In the genomic region with DNA sequence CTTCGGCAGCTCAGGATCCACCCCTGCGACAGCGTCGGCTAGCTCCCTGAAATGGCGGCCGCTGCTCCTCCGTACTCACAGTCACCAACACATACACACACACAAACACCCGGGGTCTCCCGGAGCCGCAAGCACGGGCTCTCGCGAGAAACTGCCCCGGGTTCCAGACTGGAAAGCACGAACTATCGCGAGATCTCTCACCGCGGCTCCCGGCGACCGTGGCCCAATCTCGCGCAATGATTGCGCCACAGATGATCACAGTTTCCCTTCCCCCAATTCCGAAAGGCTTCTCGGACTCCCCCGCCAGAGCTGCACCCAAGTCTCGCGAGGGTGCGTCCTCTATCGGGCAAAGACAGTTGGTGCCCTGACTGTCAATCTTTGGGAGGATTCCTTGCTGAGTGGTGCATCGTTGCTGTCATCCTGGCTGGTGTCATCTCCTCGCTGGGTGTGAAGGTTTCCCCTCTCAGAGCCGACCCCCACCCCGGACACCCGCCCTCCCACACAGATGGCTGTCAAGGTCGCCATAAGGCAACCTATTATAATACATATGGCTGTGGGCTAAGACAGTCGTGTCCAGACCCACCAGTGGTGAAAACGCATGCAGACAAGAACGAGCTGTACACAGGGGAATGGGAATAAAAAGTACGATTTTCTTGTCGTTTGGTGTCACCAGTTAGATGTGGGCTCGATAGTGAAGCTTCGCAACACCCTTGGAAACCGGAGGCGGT, we compare ENCODE assay signal across 8 mouse cellular contexts. TPM values are rescaled to one million over a fixed set of nuclear protein-coding genes. Genes with fewer than 3 reads are reported as not detected.
DNase-seq lines count a peak whose midpoint lies in the region; ATAC-seq and TF ChIP-seq lines count a peak whose summit lies in the region.

A gene (minus strand): TSS at position 145 of the 728 bp plus-strand sequence.

- intact Hi-C loops in heart, adult 2 months (cut with DNase I) = loop anchor here (1.0 to 5.0 kb wide), 3 partner anchors 14 to 99 kb away; no protein-coding TSS in a partner anchor

- H3K27me3 ChIP-seq in embryonic facial prominence, embryonic 13.5 days = no peaks in the 10 kb centered on the region
- H3K27me3 ChIP-seq in heart, adult 2 months (ENCODE audit: control insufficient read depth, insufficient read depth, low read length) = no peaks in the 10 kb centered on the region
- H3K27me3 ChIP-seq in limb, embryonic 13.5 days = no peaks in the 10 kb centered on the region
- H3K27me3 ChIP-seq in midbrain, embryonic 16.5 days (ENCODE audit: control insufficient read depth, insufficient read depth, low read depth, low read length) = no peaks in the 10 kb centered on the region

- under 1% methylated on average over 47 of the region's 47 CpGs for WGBS in embryonic facial prominence, embryonic 13.5 days
- 1% methylated on average over 47 of the region's 47 CpGs for WGBS in heart, adult 2 months
- under 1% methylated on average over 47 of the region's 47 CpGs for WGBS in limb, embryonic 13.5 days
- WGBS in midbrain, embryonic 16.5 days = under 1% methylated on average over 46 of the region's 47 CpGs

- peak; percentile 100 for DNase-seq in 3134 (ENCODE audit: extremely low read depth, insufficient read length, low spot score)
- peak; percentile 99 for DNase-seq in adrenal gland, postnatal 36 days
- peak; percentile 100 for DNase-seq in heart, adult 2 months
- peak; percentile 99 to 100 for DNase-seq in kidney, adult 8-10 months
- DNase-seq in spleen, postnatal 10 days (ENCODE audit: low spot score in 2 of 2) = peak; percentile 100

- ATAC-seq in embryonic facial prominence, embryonic 13.5 days (ENCODE audit: insufficient number of reproducible peaks, insufficient read depth, low FRiP score, low TSS enrichment, low read depth) = peak; percentile 95
- peak; percentile 96 for ATAC-seq in limb, embryonic 13.5 days (ENCODE audit: low FRiP score, low read depth)
- ATAC-seq in midbrain, embryonic 16.5 days = peak; percentile 97

- no peaks in the 10 kb centered on the region for H3K9me3 ChIP-seq in embryonic facial prominence, embryonic 13.5 days
- H3K9me3 ChIP-seq in limb, embryonic 13.5 days = no peaks in the 10 kb centered on the region
- no peaks in the 10 kb centered on the region for H3K9me3 ChIP-seq in midbrain, embryonic 16.5 days (replicated peaks; ENCODE audit: control insufficient read depth, low read length, poor library complexity, severe bottlenecking)

- peak; percentile 82; the same call in 1 of the 2 replicates for TF ChIP-seq EP300 in heart, adult 2 months (IDR thresholded peaks at IDR 0.05; ENCODE audit: insufficient read depth, low read depth, low read length)

- TF ChIP-seq CTCF in heart, adult 2 months (IDR thresholded peaks at IDR 0.05) = peak; percentile 76

- peak within 1 kb of the TSS; percentile 100 for H3K9ac ChIP-seq in embryonic facial prominence, embryonic 13.5 days
- peak within 1 kb of the TSS; percentile 100 for H3K9ac ChIP-seq in heart, adult 2 months (ENCODE audit: low read depth, low read length)
- H3K9ac ChIP-seq in limb, embryonic 13.5 days = peak within 1 kb of the TSS; percentile 100
- peak within 1 kb of the TSS; percentile 100 for H3K9ac ChIP-seq in midbrain, embryonic 16.5 days (ENCODE audit: low read depth, low read length)

- H3K36me3 ChIP-seq in embryonic facial prominence, embryonic 13.5 days = peaks cover 21% of the 10 kb centered on the region
- peaks cover 32% of the 10 kb centered on the region for H3K36me3 ChIP-seq in heart, adult 2 months (ENCODE audit: control insufficient read depth, insufficient read depth, low read length)
- H3K36me3 ChIP-seq in limb, embryonic 13.5 days = peaks cover 25% of the 10 kb centered on the region
- peaks cover 6% of the 10 kb centered on the region; the same call in 1 of the 2 replicates for H3K36me3 ChIP-seq in midbrain, embryonic 16.5 days (ENCODE audit: control insufficient read depth, insufficient read depth, low read length)

- H3K4me2 ChIP-seq in embryonic facial prominence, embryonic 13.5 days = peak within 1 kb of the TSS; percentile 87
- peak within 1 kb of the TSS; percentile 83 for H3K4me2 ChIP-seq in limb, embryonic 13.5 days (replicated peaks)
- peak within 1 kb of the TSS; percentile 78 for H3K4me2 ChIP-seq in midbrain, embryonic 16.5 days (ENCODE audit: low read length)

- peak within 1 kb of the TSS; percentile 98 for H3K27ac ChIP-seq in embryonic facial prominence, embryonic 13.5 days
- peak within 1 kb of the TSS; percentile 100 for H3K27ac ChIP-seq in heart, adult 2 months
- peak within 1 kb of the TSS; percentile 96 for H3K27ac ChIP-seq in limb, embryonic 13.5 days
- peak within 1 kb of the TSS; percentile 98 for H3K27ac ChIP-seq in midbrain, embryonic 16.5 days (ENCODE audit: low read length)

- H3K4me3 ChIP-seq in embryonic facial prominence, embryonic 13.5 days = peak within 1 kb of the TSS; percentile 99
- H3K4me3 ChIP-seq in heart, adult 2 months = peak within 1 kb of the TSS; percentile 82
- H3K4me3 ChIP-seq in limb, embryonic 13.5 days = peak within 1 kb of the TSS; percentile 99
- H3K4me3 ChIP-seq in midbrain, embryonic 16.5 days (ENCODE audit: low read depth, low read length) = peak within 1 kb of the TSS; percentile 97

- peaks cover 20% of the 10 kb centered on the region for H3K4me1 ChIP-seq in embryonic facial prominence, embryonic 13.5 days
- H3K4me1 ChIP-seq in heart, adult 2 months (ENCODE audit: control insufficient read depth, insufficient read depth, low read length) = peaks cover 7% of the 10 kb centered on the region
- peaks cover 27% of the 10 kb centered on the region for H3K4me1 ChIP-seq in limb, embryonic 13.5 days
- peaks cover 30% of the 10 kb centered on the region for H3K4me1 ChIP-seq in midbrain, embryonic 16.5 days (ENCODE audit: control insufficient read depth, insufficient read depth, low read length)

- peaks cover 6% of the 10 kb centered on the region for H3K79me2 ChIP-seq in heart, adult 2 months (replicated peaks; ENCODE audit: control insufficient read depth, insufficient read depth, low read length)

- peak; percentile 90 for TF ChIP-seq POLR2A in heart, adult 2 months (IDR thresholded peaks at IDR 0.05; ENCODE audit: insufficient read depth, low read depth, low read length)

RNA-seq across cellular contexts. Expression of the gene that starts here (rescaled TPM):
- 100 to 1,000 TPM; 334 to 392 TPM for total RNA-seq in adrenal gland, postnatal 36 days (2021)
- 862 and 870 TPM in 2 replicates for polyA plus RNA-seq in embryonic facial prominence, embryonic 13.5 days (2015; fragmentation: Nextera tagmentation; extraction: Ambion mirVana)
- 100 to 1,000 TPM; 124 to 143 TPM for total RNA-seq in heart, adult 2 months (2021)
- polyA plus RNA-seq in heart, adult 2 months (2012; rRNA removed) = 25.8 and 45.2 TPM in 2 replicates
- 818 and 841 TPM in 2 replicates for polyA plus RNA-seq in limb, embryonic 13.5 days (2015; fragmentation: Nextera tagmentation; extraction: Ambion mirVana)
- polyA plus RNA-seq in midbrain, embryonic 16.5 days (2015; fragmentation: Nextera tagmentation; extraction: Ambion mirVana) = 406 and 441 TPM in 2 replicates

Comparison
In these comparisons a context has a peak if more than half of its experiments do, and no peak if none do; other contexts are left out.
1. Peak in every context shown above with its lines: DNase-seq, ATAC-seq, H3K4me3 ChIP-seq and H3K27ac ChIP-seq.